Mouse (Mus musculus): ENCODE results near the gene Rcn1.

- TF ChIP-seq CTCF (IDR thresholded peaks at IDR 0.05; ENCODE audit: low read depth, low read length) (no peak), EP300 (IDR thresholded peaks at IDR 0.05; ENCODE audit: insufficient read depth, low read depth, low read length) (no peak)
Observed at GRCm38 (mm10) chr2:105379682-105380081, 19.4 kb downstream of the Rcn1 start.
